Mouse (Mus musculus) subcutaneous adipose tissue, adult 2 months (tissue): Measurements from ENCODE around the gene Zfp346. TPM values are rescaled to one million over a fixed set of nuclear protein-coding genes. Genes with fewer than 3 reads are reported as not detected.

Experiments
- polyA plus RNA-seq: library from polyadenylated mRNA; depleted of rRNA; stranded (reverse); fragments of >200 nt; gene quantifications from 2 replicates; pipeline ENCODE4 v1.2.3, GENCODE M21; 2012; ENCODE audit warnings: low replicate concordance; rRNA removed

The Zfp346 gene
- polyA plus RNA-seq, result 16.3 and 30.8 TPM in 2 replicates

GRCm38 (mm10) chr13:55105045-55105952 lies at the start of gene Zfp346:
Gene Zfp346 (plus strand): TSS chr13:55105311.

GRCm38 (mm10) chr13:55099726-55100478 lies 5.2 kb upstream of the Zfp346 start, which contains the start of gene Uimc1:
Gene Uimc1 (minus strand): TSS chr13:55100300.

GRCm38 (mm10) chr13:55133448-55133847 lies 28.3 kb downstream of the Zfp346 start, which contains the start of gene Gm17617:
Gene Gm17617 (minus strand): TSS chr13:55133548.

GRCm38 (mm10) chr13:55152621-55153415 lies 47.7 kb downstream of the Zfp346 start, which contains the start of gene Fgfr4:
Gene Fgfr4 (plus strand): TSS chr13:55152640.

Other genes starting within 250 kb of the Zfp346 start
- gene Unc5a, start 155.9 kb upstream of the Zfp346 start, polyA plus RNA-seq, result 21.4 and 28.6 TPM in 2 replicates
- gene Hk3, start 83.9 kb upstream of the Zfp346 start, polyA plus RNA-seq, result 4.7 and 6.6 TPM in 2 replicates
- 8.8 and 9.9 TPM in 2 replicates for gene Uimc1, start 5.0 kb upstream of the Zfp346 start, polyA plus RNA-seq
- not detected in 2 replicates for gene Gm17617, start 28.2 kb downstream of the Zfp346 start, polyA plus RNA-seq
- gene Fgfr4, start 47.3 kb downstream of the Zfp346 start, polyA plus RNA-seq, result 0.33 and 1.7 TPM in 2 replicates
- gene Nsd1, start 104.5 kb downstream of the Zfp346 start, polyA plus RNA-seq, result 23.8 and 30.1 TPM in 2 replicates
- 264 and 298 TPM in 2 replicates for gene Prelid1, start 215.2 kb downstream of the Zfp346 start, polyA plus RNA-seq
- gene Rab24, start 216.6 kb downstream of the Zfp346 start, polyA plus RNA-seq, result 66.9 and 86.0 TPM in 2 replicates
- 1.4 and 7.1 TPM in 2 replicates for gene Mxd3, start 224.5 kb downstream of the Zfp346 start, polyA plus RNA-seq